Mouse (Mus musculus) megakaryocyte, embryonic 14.5 days (primary cell): Measurements from ENCODE around the gene Kcna4.

ENCODE experiments used
- FLI1 ChIP-seq: IDR thresholded peaks from 2 replicates; pipeline ENCODE4 v1.6.1; 2012; ENCODE audit warnings: low read length, inconsistent platforms, mixed read lengths
- GATA1 ChIP-seq: IDR thresholded peaks from 3 replicates; pipeline ENCODE4 v1.6.1; 2012; ENCODE audit warnings: mixed read lengths, low read length, inconsistent platforms, borderline replicate concordance

GRCm38 (mm10) chr2:107294521-107294920 lies 4.1 kb downstream of the Kcna4 start:
- TF ChIP-seq GATA1 = no peak
- no peak for TF ChIP-seq FLI1
